Mouse (Mus musculus): Measurements from ENCODE around the gene Gsg1.
A peak's percentile ranks its signal among the peaks of the same experiment; 100 is the strongest.

Gsg1 gene

GRCm38 (mm10) chr6:135206909-135207308 is 47.2 kb downstream of the Gsg1 start:
- no peak for DNase-seq (ENCODE audit: low spot score in 2 of 2)

GRCm38 (mm10) chr6:135205802-135206201 is 48.3 kb downstream of the Gsg1 start:
- DNase-seq (ENCODE audit: low spot score in 2 of 2), result no peak

GRCm38 (mm10) chr6:135204869-135205268 is 49.3 kb downstream of the Gsg1 start:
- DNase-seq (ENCODE audit: low spot score in 2 of 2), result no peak

GRCm38 (mm10) chr6:135203737-135204136 is 50.4 kb downstream of the Gsg1 start:
- no peak for DNase-seq (ENCODE audit: low spot score in 2 of 2)

- no peak for DNase-seq (ENCODE audit: low spot score in 2 of 2)
These were observed 51.5 kb downstream of the Gsg1 start for GRCm38 (mm10) chr6:135202668-135203067.

GRCm38 (mm10) chr6:135200122-135200957 is 53.8 kb downstream of the Gsg1 start:
- DNase-seq (ENCODE audit: low spot score in 2 of 2), result peak; percentile 58 to 61

GRCm38 (mm10) chr6:135198726-135199125 is 55.4 kb downstream of the Gsg1 start:
- DNase-seq (ENCODE audit: low spot score in 2 of 2), result no peak

GRCm38 (mm10) chr6:135197921-135198532 is 56.1 kb downstream of the Gsg1 start, which contains the start of the genes Fam234b and Hebp1:
TSS of gene Fam234b (plus strand) at chr6:135197977.
TSS of gene Hebp1 (minus strand) at chr6:135198022.
- DNase-seq (ENCODE audit: low spot score in 2 of 2), result peak; percentile 89 to 90

GRCm38 (mm10) chr6:135197446-135197845 is 56.7 kb downstream of the Gsg1 start:
- DNase-seq (ENCODE audit: low spot score in 2 of 2), result no peak

- DNase-seq (ENCODE audit: low spot score in 2 of 2), result no peak
These were observed 57.4 kb downstream of the Gsg1 start for GRCm38 (mm10) chr6:135196707-135197106.

GRCm38 (mm10) chr6:135194907-135195306 is 59.2 kb downstream of the Gsg1 start:
- DNase-seq (ENCODE audit: low spot score in 2 of 2), result no peak

- no peak for DNase-seq (ENCODE audit: low spot score in 2 of 2)
These were observed 60.4 kb downstream of the Gsg1 start for GRCm38 (mm10) chr6:135193733-135194132.

- no peak for DNase-seq (ENCODE audit: low spot score in 2 of 2)
These were observed 61.2 kb downstream of the Gsg1 start for GRCm38 (mm10) chr6:135192993-135193392.

- no peak for DNase-seq (ENCODE audit: low spot score in 2 of 2)
These were observed 62.2 kb downstream of the Gsg1 start for GRCm38 (mm10) chr6:135191906-135192305.

- DNase-seq (ENCODE audit: low spot score in 2 of 2), result no peak
These were observed 64.0 kb downstream of the Gsg1 start for GRCm38 (mm10) chr6:135190122-135190521.

GRCm38 (mm10) chr6:135188629-135189028 is 65.5 kb downstream of the Gsg1 start:
- no peak for DNase-seq (ENCODE audit: low spot score in 2 of 2)
